Mouse (Mus musculus) ovary, postnatal 10 days (tissue): Measurements from ENCODE around the gene Stxbp5.
A peak's percentile ranks its signal among the peaks of the same experiment; 100 is the strongest.

Experiments used
- DNase-seq: peaks from one replicate; pipeline ENCODE4 v3.0.0; 2022; ENCODE audit warnings: low spot score

Stxbp5 gene

DNA sequence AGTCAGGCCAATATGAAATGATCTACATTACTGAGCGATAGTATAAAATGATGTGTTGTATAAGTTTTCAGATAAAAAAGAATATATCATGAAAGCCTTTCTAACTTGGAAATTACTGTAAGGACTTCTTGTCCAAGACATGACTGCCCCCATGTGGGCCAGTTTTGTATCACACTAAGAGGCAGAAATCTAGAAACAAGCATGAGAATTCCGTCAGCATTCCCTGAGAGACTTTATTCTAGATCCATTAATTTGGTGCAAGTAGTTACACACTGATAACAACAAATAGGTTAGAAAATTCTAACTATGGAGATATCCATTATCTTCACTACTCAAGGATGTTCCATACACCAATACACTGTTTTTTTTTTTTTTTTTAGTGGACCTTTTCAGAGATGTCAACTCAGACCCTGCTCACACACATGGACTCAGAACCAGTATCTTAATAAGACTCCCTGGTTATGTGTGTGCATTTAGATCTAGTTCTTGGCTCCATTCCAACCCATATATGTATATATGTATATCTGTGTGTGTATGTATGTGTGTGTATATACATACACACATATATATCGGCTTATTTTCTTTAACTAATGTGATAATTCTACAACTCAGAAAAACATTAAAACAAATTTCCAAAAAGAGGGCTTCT is 145.9 kb downstream of the Stxbp5 start:
- DNase-seq = peak; percentile 36

- no peak for DNase-seq
These were observed 167.0 kb downstream of the Stxbp5 start for GRCm38 (mm10) chr10:9733861-9734260.

DNA sequence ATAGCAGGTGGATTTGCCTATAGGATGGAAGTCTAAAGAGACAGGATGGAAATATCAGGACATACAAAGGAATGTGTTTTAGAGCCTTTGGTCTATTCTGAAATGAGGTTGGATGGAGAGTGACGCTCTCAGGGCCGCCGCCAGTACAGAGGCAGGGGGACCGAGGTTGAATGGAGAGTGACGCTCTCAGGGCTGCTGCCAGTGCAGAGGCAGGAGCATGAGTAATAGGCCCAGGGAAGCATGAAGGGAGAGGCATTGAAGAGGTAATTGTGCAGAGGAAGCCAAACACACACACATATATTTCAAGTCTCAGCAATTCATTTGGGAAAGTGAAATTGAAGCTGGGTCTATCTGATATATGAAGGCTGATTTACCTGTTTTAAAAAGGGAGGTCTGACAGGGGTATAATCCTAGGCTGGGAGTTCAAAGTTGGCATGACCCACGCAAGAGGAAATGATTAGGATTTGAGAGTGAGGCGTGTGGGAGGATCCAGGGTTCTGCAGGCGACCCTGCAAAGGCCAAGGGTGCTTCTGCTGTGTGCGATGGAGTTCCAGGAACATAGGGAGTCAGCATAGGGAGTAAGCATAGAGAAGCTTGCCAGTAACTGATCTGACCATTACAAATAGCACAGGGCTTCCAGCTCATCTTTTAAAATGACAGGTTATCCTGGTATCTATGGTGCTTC is 168.7 kb downstream of the Stxbp5 start:
- no peak for DNase-seq

DNA sequence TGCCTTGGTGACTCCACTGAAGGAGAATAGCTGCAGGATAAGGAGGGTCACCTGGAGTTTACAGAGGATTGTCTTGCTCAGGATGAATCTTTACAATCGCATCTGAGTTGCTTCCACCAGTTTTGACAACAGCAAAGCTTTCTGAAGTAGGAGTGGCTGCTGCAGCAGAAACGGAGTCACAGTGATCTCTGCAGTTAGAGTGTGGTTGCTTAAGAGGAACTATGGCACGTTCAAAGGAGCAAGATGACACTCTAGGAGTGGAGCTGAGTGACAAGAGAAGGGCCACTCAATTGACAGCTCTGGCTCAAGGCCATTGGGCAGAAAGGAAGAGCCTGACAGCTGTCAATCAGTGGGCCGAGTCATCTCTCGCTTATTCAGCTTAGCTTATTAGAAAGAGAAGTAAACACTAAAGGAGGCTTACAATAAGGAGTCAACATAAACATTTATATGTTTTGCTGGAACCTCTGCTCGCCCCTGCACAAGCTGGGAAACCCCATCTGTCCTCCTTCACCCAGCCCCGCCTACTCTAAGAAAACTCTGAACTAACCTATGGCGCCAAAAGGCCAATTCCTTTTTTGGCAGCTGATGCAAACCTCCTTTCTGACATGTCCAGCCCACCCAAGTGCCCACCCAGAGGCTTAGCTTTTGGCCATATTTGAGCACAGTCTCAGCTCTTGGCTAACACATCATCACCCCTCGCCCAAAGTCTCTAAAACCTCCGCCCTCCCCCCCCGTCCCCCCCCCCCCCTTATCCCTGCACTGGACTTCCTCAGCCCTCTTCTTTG is 178.2 kb downstream of the Stxbp5 start:
- no peak for DNase-seq

GRCm38 (mm10) chr10:9720027-9720426 is 180.9 kb downstream of the Stxbp5 start:
- no peak for DNase-seq

DNA sequence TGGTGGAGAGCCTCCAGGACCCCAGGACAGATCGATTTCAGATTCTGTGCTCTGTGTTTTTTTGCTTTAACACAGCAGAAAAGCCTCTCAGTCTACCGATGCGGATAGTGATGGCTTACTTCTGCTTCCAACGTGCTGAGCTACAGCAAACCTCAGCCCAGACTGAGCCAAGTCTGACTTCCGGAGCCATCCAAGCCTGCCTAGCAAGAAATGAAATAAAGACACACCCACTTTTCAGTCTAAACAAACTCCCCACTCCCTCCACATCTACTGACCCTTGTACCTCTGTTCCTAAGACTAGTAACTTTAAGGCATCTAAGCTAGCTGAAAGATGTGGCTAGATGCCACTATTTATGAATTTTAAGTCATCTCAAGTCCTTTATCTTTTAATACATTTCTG is 182.8 kb downstream of the Stxbp5 start:
- DNase-seq = no peak
